Mouse (Mus musculus): ENCODE results near the gene Slc7a6. TPM values are rescaled to one million over a fixed set of nuclear protein-coding genes. Genes with fewer than 3 reads are reported as not detected.

Slc7a6 gene
- 46.4 and 47.3 TPM in 2 replicates for polyA plus RNA-seq (2015; fragmentation: Nextera tagmentation; extraction: Ambion mirVana)

DNA sequence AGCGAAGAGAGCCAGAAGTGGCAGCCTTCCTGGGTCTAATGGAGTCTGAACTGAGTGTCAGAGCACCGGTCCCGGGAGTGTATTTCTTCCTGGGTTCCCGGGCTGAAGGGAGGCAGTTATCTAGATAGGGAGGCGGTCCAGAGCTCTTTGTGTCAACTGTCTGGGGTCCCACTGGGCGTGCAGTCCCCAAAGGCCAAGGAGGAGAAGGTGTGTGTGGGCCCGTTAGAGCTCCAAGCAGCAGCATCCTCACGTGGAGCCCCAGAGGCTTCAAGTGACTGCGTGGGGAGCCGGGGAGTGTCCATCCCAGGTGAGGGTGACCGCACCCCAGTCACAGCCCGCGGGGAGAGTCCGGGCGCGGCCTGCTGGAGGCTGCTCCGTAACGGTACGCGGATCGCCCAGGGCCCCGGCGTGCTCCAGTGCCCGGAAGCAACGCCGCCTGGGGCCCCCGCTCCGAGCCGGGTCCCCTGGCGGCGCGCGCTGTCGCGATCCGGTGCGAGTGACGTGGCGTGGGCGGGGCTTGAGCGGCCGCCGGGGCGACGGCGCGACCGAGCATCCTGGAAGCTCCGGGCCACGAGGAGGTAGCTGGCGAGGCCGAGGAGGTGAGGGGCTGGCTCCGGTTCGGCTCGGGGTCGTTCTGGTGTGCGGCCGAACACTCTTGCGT lies at the start of gene Slc7a6:
Gene Slc7a6 (plus strand): TSS at position 502 of the 661 bp plus-strand sequence.

DNA sequence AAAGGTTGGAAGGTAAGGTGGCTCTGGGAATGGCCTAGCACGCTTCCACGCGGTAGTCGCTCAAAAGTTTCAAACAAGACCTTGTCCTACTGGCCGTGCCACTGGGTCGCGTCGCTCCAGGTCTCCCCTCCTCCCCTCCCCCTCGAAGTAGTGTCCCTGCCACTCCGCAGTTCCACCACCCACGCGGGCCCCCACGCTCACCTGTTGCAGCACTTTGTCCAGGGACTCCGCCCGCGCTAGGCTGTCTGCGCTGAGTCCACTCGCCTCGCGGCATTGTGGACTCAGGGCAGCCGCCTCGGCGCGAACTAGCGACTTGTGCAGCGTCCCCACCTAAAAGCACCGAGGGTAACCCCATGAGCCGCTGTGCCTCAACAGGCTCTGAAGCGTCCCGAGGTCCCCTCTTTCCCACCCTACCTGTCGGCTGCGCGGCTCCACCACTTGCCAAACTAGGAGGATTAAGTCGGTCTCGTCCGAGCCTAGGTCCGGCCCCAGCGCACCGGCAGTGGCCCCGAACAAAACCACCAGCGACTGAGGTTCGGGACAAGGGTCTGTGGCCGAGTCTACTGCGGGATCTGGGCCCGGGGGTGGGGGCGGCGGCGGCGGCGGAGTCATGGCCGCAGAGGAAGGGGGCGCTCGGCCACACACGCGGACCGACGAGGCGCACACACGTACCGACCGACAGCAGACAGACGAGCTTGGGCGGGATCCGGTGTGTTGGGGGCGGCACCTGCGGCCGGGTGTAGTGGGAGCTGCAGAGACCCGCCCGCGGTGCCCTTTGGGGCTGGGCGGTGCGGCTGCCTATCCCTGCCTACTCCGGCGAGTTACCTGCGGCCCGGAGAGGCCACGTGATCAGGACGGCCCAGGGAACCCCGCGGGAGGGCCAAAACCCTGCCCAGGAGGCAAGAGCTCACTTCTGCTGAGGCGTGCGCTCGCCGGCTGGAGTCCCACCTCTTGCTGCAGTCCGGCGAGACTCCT lies 32.2 kb upstream of the Slc7a6 start, which contains the start of gene Esrp2:
Gene Esrp2 (minus strand): TSS at position 819 of the 975 bp plus-strand sequence.

GRCm38 (mm10) chr8:106149801-106150652 lies 18.6 kb upstream of the Slc7a6 start, which contains the start of gene Pla2g15:
Gene Pla2g15, plus strand, starts transcription at chr8:106150399.

DNA sequence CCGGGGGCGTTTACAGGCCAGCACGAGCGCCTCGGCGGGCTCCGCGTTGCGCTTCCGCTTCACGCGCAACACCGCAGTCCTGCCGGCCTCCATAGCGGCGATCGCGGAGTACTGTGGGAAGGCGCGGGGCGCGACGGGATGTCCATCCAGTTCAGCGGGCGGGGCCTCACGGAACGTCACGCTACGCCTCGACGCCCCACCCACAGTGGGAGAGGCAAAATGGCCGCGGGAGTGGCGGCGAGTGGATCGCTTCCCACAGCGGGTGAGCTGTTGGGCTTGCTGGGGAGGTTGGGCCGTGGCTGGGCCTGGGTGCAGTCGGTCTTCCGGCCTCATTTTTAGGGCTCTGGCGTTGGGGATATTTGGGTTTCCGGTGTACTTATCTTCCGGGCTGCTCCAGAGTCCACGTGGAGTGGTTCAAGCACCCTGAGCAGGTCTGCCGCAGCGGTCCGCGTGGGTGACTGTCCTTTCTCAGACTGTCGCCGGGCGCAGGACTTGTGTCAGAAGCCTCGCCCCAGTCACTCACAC lies 42.2 kb downstream of the Slc7a6 start, which contains the start of the genes Slc7a6os and Prmt7:
Gene Slc7a6os (minus strand): TSS at position 115 of the 525 bp plus-strand sequence.
Gene Prmt7 (plus strand): TSS at position 116 of the 525 bp plus-strand sequence.

Other genes starting within 250 kb of the Slc7a6 start
- 1.8 and 2.8 TPM in 2 replicates for gene Ctrl, start 235.0 kb upstream of the Slc7a6 start, polyA plus RNA-seq (2015; fragmentation: Nextera tagmentation; extraction: Ambion mirVana)
- gene Psmb10, start 230.4 kb upstream of the Slc7a6 start, polyA plus RNA-seq (2015; fragmentation: Nextera tagmentation; extraction: Ambion mirVana): 127 and 138 TPM in 2 replicates
- 16.8 TPM in 2 replicates for gene Lcat, start 225.5 kb upstream of the Slc7a6 start, polyA plus RNA-seq (2015; fragmentation: Nextera tagmentation; extraction: Ambion mirVana)
- gene Slc12a4, start 202.8 kb upstream of the Slc7a6 start, polyA plus RNA-seq (2015; fragmentation: Nextera tagmentation; extraction: Ambion mirVana): 15.6 and 15.7 TPM in 2 replicates
- gene Dpep3, start 189.4 kb upstream of the Slc7a6 start, polyA plus RNA-seq (2015; fragmentation: Nextera tagmentation; extraction: Ambion mirVana): not detected in 2 replicates
- 25.2 and 25.4 TPM in 2 replicates for gene Dus2, start 177.5 kb upstream of the Slc7a6 start, polyA plus RNA-seq (2015; fragmentation: Nextera tagmentation; extraction: Ambion mirVana)
- 0.21 TPM in 1 of 2 replicates, not detected in the other for gene Dpep2nb, start 162.9 kb upstream of the Slc7a6 start, polyA plus RNA-seq (2015; fragmentation: Nextera tagmentation; extraction: Ambion mirVana)
- gene Ddx28, start 157.0 kb upstream of the Slc7a6 start, polyA plus RNA-seq (2015; fragmentation: Nextera tagmentation; extraction: Ambion mirVana): 19.0 and 19.6 TPM in 2 replicates
- gene Nfatc3, start 110.0 kb upstream of the Slc7a6 start, polyA plus RNA-seq (2015; fragmentation: Nextera tagmentation; extraction: Ambion mirVana): 2.7 and 2.9 TPM in 2 replicates
- gene Esrp2, start 31.9 kb upstream of the Slc7a6 start, polyA plus RNA-seq (2015; fragmentation: Nextera tagmentation; extraction: Ambion mirVana): 0.13 and 0.48 TPM in 2 replicates
- gene Pla2g15, start 18.5 kb upstream of the Slc7a6 start, polyA plus RNA-seq (2015; fragmentation: Nextera tagmentation; extraction: Ambion mirVana): 15.2 and 15.4 TPM in 2 replicates
- 32.3 and 36.1 TPM in 2 replicates for gene Slc7a6os, start 42.1 kb downstream of the Slc7a6 start, polyA plus RNA-seq (2015; fragmentation: Nextera tagmentation; extraction: Ambion mirVana)
- 49.1 and 56.5 TPM in 2 replicates for gene Prmt7, start 42.1 kb downstream of the Slc7a6 start, polyA plus RNA-seq (2015; fragmentation: Nextera tagmentation; extraction: Ambion mirVana)
- gene Smpd3, start 169.1 kb downstream of the Slc7a6 start, polyA plus RNA-seq (2015; fragmentation: Nextera tagmentation; extraction: Ambion mirVana): 43.8 and 49.5 TPM in 2 replicates
- 30.2 and 32.6 TPM in 2 replicates for gene Zfp90, start 246.5 kb downstream of the Slc7a6 start, polyA plus RNA-seq (2015; fragmentation: Nextera tagmentation; extraction: Ambion mirVana)